Mouse (Mus musculus) heart, embryonic 14.5 days (tissue): ENCODE data around the gene Rtl8b. TPM values are rescaled to one million over a fixed set of nuclear protein-coding genes. Genes with fewer than 3 reads are reported as not detected.
A peak's percentile ranks its signal among the peaks of the same experiment; 100 is the strongest.

Source experiments
- ATAC-seq: fragments of 200-750 bp; cut with Nextera tagmentation; 2 replicates; pipeline ENCODE4 v1.8.0; 2017; ENCODE audit warnings: low read depth, moderate TSS enrichment; ENCODE audit not compliant: insufficient number of reproducible peaks, insufficient read depth, low FRiP score
- H3K27ac ChIP-seq, 2 experiments: fragments of 200-500 bp in 1 of 2; fragments of 300-500 bp in 1 of 2; sonication (generic) in 1 of 2; replicated peaks in 1 of 2; 2 replicates each; pipeline ENCODE4 v1.5.1; 2012 to 2014; ENCODE audit warnings: low read depth in 2 of 2, low read length in 2 of 2, control low read depth in 1 of 2, mild to moderate bottlenecking in 1 of 2, mixed read lengths in 1 of 2; ENCODE audit not compliant: control insufficient read depth in 1 of 2, insufficient read depth in 1 of 2
- H3K27me3 ChIP-seq: fragments of 300-500 bp; sonication (generic); 2 replicates; pipeline ENCODE4 v1.6.1; 2014; ENCODE audit warnings: mild to moderate bottlenecking, low read length, control low read depth; ENCODE audit not compliant: control insufficient read depth, insufficient read depth
- H3K36me3 ChIP-seq: fragments of 300-500 bp; sonication (generic); 2 replicates; pipeline ENCODE4 v1.6.1; 2014; ENCODE audit warnings: mild to moderate bottlenecking, control low read depth, low read length, mixed read lengths; ENCODE audit not compliant: control insufficient read depth, insufficient read depth
- H3K4me1 ChIP-seq, 2 experiments: fragments of 200-500 bp in 1 of 2; fragments of 300-500 bp in 1 of 2; sonication (generic) in 1 of 2; 2 replicates each; pipeline ENCODE4 v1.6.1; 2012 to 2014; ENCODE audit warnings: low read length in 2 of 2, control low read depth in 1 of 2, mixed read lengths in 1 of 2; ENCODE audit not compliant: control insufficient read depth in 2 of 2, insufficient read depth in 2 of 2
- H3K4me2 ChIP-seq: fragments of 300-500 bp; sonication (generic); 2 replicates; pipeline ENCODE4 v1.6.1; 2014; ENCODE audit warnings: mild to moderate bottlenecking, low read length
- H3K4me3 ChIP-seq, 2 experiments: fragments of 200-500 bp in 1 of 2; fragments of 300-500 bp in 1 of 2; sonication (generic) in 1 of 2; 2 replicates each; pipeline ENCODE4 v1.5.1; 2012 to 2014; ENCODE audit warnings: low read length in 2 of 2, mild to moderate bottlenecking in 2 of 2, control low read depth in 1 of 2, low read depth in 1 of 2, moderate library complexity in 1 of 2; ENCODE audit not compliant: control insufficient read depth in 1 of 2, insufficient read depth in 1 of 2
- H3K9ac ChIP-seq: fragments of 300-500 bp; sonication (generic); 2 replicates; pipeline ENCODE4 v1.6.1; 2014; ENCODE audit warnings: mild to moderate bottlenecking, low read length
- H3K9me3 ChIP-seq: fragments of 300-500 bp; sonication (generic); 2 replicates; pipeline ENCODE4 v1.6.1; 2016; ENCODE audit warnings: low read length, control low read depth; ENCODE audit not compliant: control insufficient read depth
- WGBS: fragments of 180-500 bp; shearing (Covaris S2); extraction: QIAGEN DNeasy Blood & Tissue Kit; methylation state at CpG from one replicate; pipeline ENCODE4 v1.1.7; 2014; 5-methylcytosine and 5-hydroxymethylcytosine counted together
- polyA plus RNA-seq: library from polyadenylated mRNA; unstranded; fragments of >200 nt; fragmentation: Nextera tagmentation; extraction: Ambion mirVana; gene quantifications from 2 replicates; pipeline ENCODE4 v1.2.1, GENCODE M21; 2014

Gene Rtl8b
- 82.4 and 85.4 TPM in 2 replicates for polyA plus RNA-seq

GRCm38 (mm10) chrX:53670294-53670693 lies at the start of gene Rtl8b:
Gene Rtl8b (minus strand): TSS chrX:53670408.
- Histone ChIP-seq H3K4me2 (peak within 1 kb of the TSS; percentile 57), H3K27me3 (no peaks in the 10 kb centered on the region), H3K9me3 (no peaks in the 10 kb centered on the region), H3K9ac (peak within 1 kb of the TSS; percentile 41; the same call in 1 of the 2 replicates), H3K4me3 (peak within 1 kb of the TSS; percentile 36 to 43), H3K4me1 (no peaks in the 10 kb centered on the region), H3K27ac (peak within 1 kb of the TSS; percentile 57 to 76; a peak in 3 of 4 replicates), H3K36me3 (no peaks in the 10 kb centered on the region)
- 22% methylated on average over 10 of the region's 15 CpGs for WGBS
- peak; percentile 82 for ATAC-seq

- no peaks in the 10 kb centered on the region for H3K9me3 ChIP-seq
- no peaks in the 10 kb centered on the region for H3K27me3 ChIP-seq
- WGBS = 23% methylated on average over 41 of the region's 49 CpGs
- H3K36me3 ChIP-seq = no peaks in the 10 kb centered on the region
- H3K27ac ChIP-seq = no peak overlapping the region
- peak overlapping the region; percentile 60 for H3K9ac ChIP-seq
- peaks cover 0 to 4% of the 10 kb centered on the region in 2 experiments; a peak in 1 of 4 replicates for H3K4me1 ChIP-seq
- H3K4me3 ChIP-seq = peak overlapping the region; percentile 27 to 33
- peak overlapping the region; percentile 61 for H3K4me2 ChIP-seq
- ATAC-seq = no peak
Measured at GRCm38 (mm10) chrX:53716323-53717182, 46.3 kb upstream of the Rtl8b start.

- Histone ChIP-seq H3K4me2 (peak overlapping the region; percentile 61), H3K36me3 (no peaks in the 10 kb centered on the region), H3K9me3 (no peaks in the 10 kb centered on the region), H3K4me1 (peaks cover 0 to 4% of the 10 kb centered on the region in 2 experiments; a peak in 1 of 4 replicates), H3K27ac (no peak overlapping the region), H3K9ac (no peak overlapping the region; the same call in 1 of the 2 replicates), H3K4me3 (peak overlapping the region; percentile 27 to 33; a peak in 1 of 4 replicates), H3K27me3 (no peaks in the 10 kb centered on the region)
- no peak for ATAC-seq
- 47% methylated on average over 2 of the region's 2 CpGs for WGBS
Measured at GRCm38 (mm10) chrX:53715942-53716322, 45.7 kb upstream of the Rtl8b start.

GRCm38 (mm10) chrX:53702673-53703072 lies 32.5 kb upstream of the Rtl8b start:
- Histone ChIP-seq H3K27ac (no peak overlapping the region), H3K9ac (no peak overlapping the region), H3K4me1 (no peaks in the 10 kb centered on the region), H3K27me3 (no peaks in the 10 kb centered on the region), H3K36me3 (no peaks in the 10 kb centered on the region), H3K4me3 (no peak overlapping the region), H3K9me3 (no peaks in the 10 kb centered on the region), H3K4me2 (no peak overlapping the region)
- ATAC-seq = no peak
- WGBS = 57% methylated on average over 3 of the region's 3 CpGs

GRCm38 (mm10) chrX:53699225-53699624 lies 29.0 kb upstream of the Rtl8b start:
- no peak overlapping the region for H3K4me3 ChIP-seq
- H3K36me3 ChIP-seq = no peaks in the 10 kb centered on the region
- WGBS = 75% methylated on average over 2 of the region's 2 CpGs
- no peaks in the 10 kb centered on the region for H3K27me3 ChIP-seq
- H3K4me1 ChIP-seq = no peaks in the 10 kb centered on the region
- no peak for ATAC-seq
- H3K9me3 ChIP-seq = no peaks in the 10 kb centered on the region
- H3K27ac ChIP-seq = no peak overlapping the region
- no peak overlapping the region for H3K4me2 ChIP-seq
- no peak overlapping the region for H3K9ac ChIP-seq

- no peaks in the 10 kb centered on the region for H3K4me1 ChIP-seq
- H3K9me3 ChIP-seq = no peaks in the 10 kb centered on the region
- H3K4me3 ChIP-seq = no peak overlapping the region
- no peak for ATAC-seq
- H3K27ac ChIP-seq = no peak overlapping the region
- H3K4me2 ChIP-seq = no peak overlapping the region
- no peaks in the 10 kb centered on the region; the same call in 1 of the 2 replicates for H3K27me3 ChIP-seq
- no peaks in the 10 kb centered on the region for H3K36me3 ChIP-seq
- WGBS = 71% methylated on average over 9 of the region's 9 CpGs
- H3K9ac ChIP-seq = no peak overlapping the region
Measured at GRCm38 (mm10) chrX:53694008-53694777, 24.0 kb upstream of the Rtl8b start.

GRCm38 (mm10) chrX:53693141-53693540 lies 22.9 kb upstream of the Rtl8b start:
- 71% methylated on average over 2 of the region's 2 CpGs for WGBS
- H3K27ac ChIP-seq = no peak overlapping the region

More at GRCm38 (mm10) chrX:53693141-53693540, 22.9 kb upstream of the Rtl8b start:
- Histone ChIP-seq H3K9me3 (no peaks in the 10 kb centered on the region), H3K4me3 (no peak overlapping the region), H3K27me3 (no peaks in the 10 kb centered on the region; the same call in 1 of the 2 replicates), H3K9ac (no peak overlapping the region), H3K36me3 (no peaks in the 10 kb centered on the region), H3K4me2 (no peak overlapping the region), H3K4me1 (no peaks in the 10 kb centered on the region)
- ATAC-seq = no peak
